ENCODE assay signal across 9 mouse cellular contexts in the genomic region with DNA sequence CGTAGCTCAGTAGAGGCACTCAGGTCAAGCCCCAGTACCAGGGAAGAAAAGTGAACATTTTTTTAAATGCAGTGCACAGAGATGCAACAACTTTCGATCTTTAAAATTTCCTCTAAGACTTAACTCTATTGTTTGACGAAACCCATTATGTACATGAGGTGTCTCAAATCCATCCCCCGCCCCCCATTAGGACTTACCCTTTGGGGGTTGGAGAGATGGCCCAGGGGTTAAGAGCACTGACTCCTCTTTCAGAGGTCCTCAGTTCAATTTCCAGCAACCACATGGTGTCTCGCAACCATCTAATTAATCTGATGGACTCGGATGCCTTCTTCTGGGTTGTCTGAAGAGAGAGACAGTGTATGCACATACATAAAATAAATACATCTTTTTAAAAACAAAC. TPM values are rescaled to one million over a fixed set of nuclear protein-coding genes. Genes with fewer than 3 reads are reported as not detected.
DNase-seq lines count a peak whose midpoint lies in the region; ATAC-seq and TF ChIP-seq lines count a peak whose summit lies in the region.
"Had no signal": no experiment of that assay in that cellular context is flagged by ENCODE, and none has a peak within 500 bp of the region (broad histone marks: within the 10 kb centered on the region; RNA-seq: fewer than 3 reads in every experiment).

No protein-coding gene starts in this region.

- intact Hi-C loops in left cerebral cortex, adult 2 months (cut with DNase I): no loop called here

- peak overlapping the region; percentile 60 for H3K4me2 ChIP-seq in embryonic facial prominence, embryonic 11.5 days (ENCODE audit: low read depth, low read length)
- H3K4me2 ChIP-seq in hindbrain, embryonic 16.5 days (ENCODE audit: low read length): peak overlapping the region; percentile 80
- H3K4me2 ChIP-seq in midbrain, postnatal 0 days (ENCODE audit: low read depth, low read length, poor library complexity, severe bottlenecking): peak overlapping the region; percentile 76

- peak overlapping the region; percentile 83 for H3K4me3 ChIP-seq in left cerebral cortex, adult 2 months
- H3K4me3 ChIP-seq in embryonic facial prominence, embryonic 11.5 days (ENCODE audit: low read depth, low read length): peak overlapping the region; percentile 67
- H3K4me3 ChIP-seq in hindbrain, embryonic 16.5 days (ENCODE audit: low read length): peak overlapping the region; percentile 94
- peak overlapping the region; percentile 78 for H3K4me3 ChIP-seq in midbrain, postnatal 0 days (ENCODE audit: low read depth, low read length)

- H3K9ac ChIP-seq in embryonic facial prominence, embryonic 11.5 days (replicated peaks; ENCODE audit: low read length): peak overlapping the region; percentile 76
- peak overlapping the region; percentile 69 for H3K9ac ChIP-seq in hindbrain, embryonic 16.5 days (ENCODE audit: low read depth, low read length)
- peak overlapping the region; percentile 84 for H3K9ac ChIP-seq in midbrain, postnatal 0 days (replicated peaks; ENCODE audit: low read length, poor library complexity, severe bottlenecking)

- H3K36me3 ChIP-seq in embryonic facial prominence, embryonic 11.5 days (replicated peaks; ENCODE audit: control insufficient read depth, insufficient read depth, low read depth, low read length): no peaks in the 10 kb centered on the region
- no peaks in the 10 kb centered on the region for H3K36me3 ChIP-seq in hindbrain, embryonic 16.5 days (ENCODE audit: control insufficient read depth, insufficient read depth, low read length)
- H3K36me3 ChIP-seq in midbrain, postnatal 0 days (ENCODE audit: insufficient read depth, low read length): no peaks in the 10 kb centered on the region

- WGBS in embryonic facial prominence, embryonic 11.5 days: 6% methylated on average over 6 of the region's 6 CpGs
- 5% methylated on average over 6 of the region's 6 CpGs for WGBS in hindbrain, embryonic 16.5 days
- WGBS in midbrain, postnatal 0 days: 9% methylated on average over 6 of the region's 6 CpGs

- ATAC-seq in embryonic facial prominence, embryonic 11.5 days (replicated peaks; ENCODE audit: insufficient number of reproducible peaks, low FRiP score, low TSS enrichment, low read depth): no peak
- ATAC-seq in hindbrain, embryonic 16.5 days: no peak
- ATAC-seq in midbrain, postnatal 0 days (ENCODE audit: low FRiP score): no peak

- no peak for TF ChIP-seq CTCF in left cerebral cortex, adult 2 months (IDR thresholded peaks at IDR 0.05)
- TF ChIP-seq CTCF in midbrain, postnatal 0 days (IDR thresholded peaks at IDR 0.05): no peak

- H3K9me3 ChIP-seq in embryonic facial prominence, embryonic 11.5 days (replicated peaks; ENCODE audit: control insufficient read depth, low read length): no peaks in the 10 kb centered on the region
- no peaks in the 10 kb centered on the region for H3K9me3 ChIP-seq in hindbrain, embryonic 16.5 days (ENCODE audit: control insufficient read depth, low read length)
- H3K9me3 ChIP-seq in midbrain, postnatal 0 days (ENCODE audit: low read length): no peaks in the 10 kb centered on the region

- H3K27ac ChIP-seq in left cerebral cortex, adult 2 months: peak overlapping the region; percentile 79
- no peak overlapping the region for H3K27ac ChIP-seq in embryonic facial prominence, embryonic 11.5 days (replicated peaks; ENCODE audit: low read depth, low read length)
- peak overlapping the region; percentile 88 for H3K27ac ChIP-seq in hindbrain, embryonic 16.5 days (ENCODE audit: low read depth, low read length)
- peak overlapping the region; percentile 94 for H3K27ac ChIP-seq in midbrain, postnatal 0 days (ENCODE audit: low read depth, low read length)

- DNase-seq in left cerebral cortex, adult 2 months (ENCODE audit: extremely low spot score in 1 of 2, low spot score in 2 of 2): no peak
- no peak for DNase-seq in left cerebral cortex, adult 9 months (ENCODE audit: low spot score in 2 of 2)
- peak; percentile 32 for DNase-seq in embryonic facial prominence, embryonic 11.5 days (ENCODE audit: low spot score)
- DNase-seq in midbrain, postnatal 0 days (ENCODE audit: low spot score): no peak
- DNase-seq in kidney, adult 8-10 months: no peak
- no peak for DNase-seq in cerebellum, postnatal 4 days (ENCODE audit: low spot score in 2 of 2)
- no peak for DNase-seq in ovary, postnatal 36 days (ENCODE audit: low spot score)
- DNase-seq: adrenal gland, postnatal 36 days had no signal

- H3K27me3 ChIP-seq in embryonic facial prominence, embryonic 11.5 days (ENCODE audit: control insufficient read depth, insufficient read depth, low read length): no peaks in the 10 kb centered on the region
- H3K27me3 ChIP-seq in hindbrain, embryonic 16.5 days (replicated peaks; ENCODE audit: control insufficient read depth, insufficient read depth, low read length): no peaks in the 10 kb centered on the region
- H3K27me3 ChIP-seq in midbrain, postnatal 0 days (ENCODE audit: insufficient read depth, low read length): no peaks in the 10 kb centered on the region

- H3K4me1 ChIP-seq in embryonic facial prominence, embryonic 11.5 days (ENCODE audit: control insufficient read depth, insufficient read depth, low read length): no peaks in the 10 kb centered on the region
- peaks cover 19% of the 10 kb centered on the region for H3K4me1 ChIP-seq in hindbrain, embryonic 16.5 days (ENCODE audit: control insufficient read depth, insufficient read depth, low read depth, low read length)
- H3K4me1 ChIP-seq in midbrain, postnatal 0 days (ENCODE audit: insufficient read depth, low read length): no peaks in the 10 kb centered on the region; the same call in 1 of the 2 replicates

RNA-seq across cellular contexts. Expression of gene Lrrc28, which starts 1.1 kb away (rescaled TPM):
- total RNA-seq in left cerebral cortex, adult 2 months (2021): 10 to 100 TPM; 36.9 to 38.1 TPM
- 24.9 and 27.6 TPM in 2 replicates for polyA plus RNA-seq in embryonic facial prominence, embryonic 11.5 days (2014; fragmentation: Nextera tagmentation; extraction: Ambion mirVana)
- 21.1 and 21.2 TPM in 2 replicates for polyA plus RNA-seq in hindbrain, embryonic 16.5 days (2015; fragmentation: Nextera tagmentation; extraction: Ambion mirVana)
- 61.4 and 69.0 TPM in 2 replicates for total RNA-seq in midbrain, postnatal 0 days (2014; rRNA removed)
- 22.4 and 25.8 TPM in 2 replicates for polyA plus RNA-seq in midbrain, postnatal 0 days (2015; fragmentation: Nextera tagmentation; extraction: Ambion mirVana)

RNA-seq across cellular contexts. Expression of gene Ttc23, which starts 1.1 kb away (rescaled TPM):
- total RNA-seq in left cerebral cortex, adult 2 months (2021): 1 to 10 TPM; 6.1 to 9.0 TPM
- polyA plus RNA-seq in embryonic facial prominence, embryonic 11.5 days (2014; fragmentation: Nextera tagmentation; extraction: Ambion mirVana): 46.8 and 58.3 TPM in 2 replicates
- 7.6 and 9.9 TPM in 2 replicates for polyA plus RNA-seq in hindbrain, embryonic 16.5 days (2015; fragmentation: Nextera tagmentation; extraction: Ambion mirVana)
- 5.9 and 6.7 TPM in 2 replicates for total RNA-seq in midbrain, postnatal 0 days (2014; rRNA removed)
- 4.6 and 5.6 TPM in 2 replicates for polyA plus RNA-seq in midbrain, postnatal 0 days (2015; fragmentation: Nextera tagmentation; extraction: Ambion mirVana)
